Mouse (Mus musculus) skeletal muscle tissue, adult 2 months (tissue): ENCODE data around the gene Slc28a1.

ENCODE experiments used
- DNase-seq: peaks from one replicate; pipeline ENCODE4 v3.0.0-alpha.2; 2012; ENCODE audit warnings: low read depth, low spot score

Gene Slc28a1

GRCm38 (mm10) chr7:81212697-81213346 lies 98.2 kb downstream of the Slc28a1 start:
- DNase-seq = peak; percentile 94

GRCm38 (mm10) chr7:81213347-81214152 lies 99.0 kb downstream of the Slc28a1 start, which contains the start of gene Pde8a:
Gene Pde8a (plus strand): TSS chr7:81213596.
- no peak for DNase-seq

DNA sequence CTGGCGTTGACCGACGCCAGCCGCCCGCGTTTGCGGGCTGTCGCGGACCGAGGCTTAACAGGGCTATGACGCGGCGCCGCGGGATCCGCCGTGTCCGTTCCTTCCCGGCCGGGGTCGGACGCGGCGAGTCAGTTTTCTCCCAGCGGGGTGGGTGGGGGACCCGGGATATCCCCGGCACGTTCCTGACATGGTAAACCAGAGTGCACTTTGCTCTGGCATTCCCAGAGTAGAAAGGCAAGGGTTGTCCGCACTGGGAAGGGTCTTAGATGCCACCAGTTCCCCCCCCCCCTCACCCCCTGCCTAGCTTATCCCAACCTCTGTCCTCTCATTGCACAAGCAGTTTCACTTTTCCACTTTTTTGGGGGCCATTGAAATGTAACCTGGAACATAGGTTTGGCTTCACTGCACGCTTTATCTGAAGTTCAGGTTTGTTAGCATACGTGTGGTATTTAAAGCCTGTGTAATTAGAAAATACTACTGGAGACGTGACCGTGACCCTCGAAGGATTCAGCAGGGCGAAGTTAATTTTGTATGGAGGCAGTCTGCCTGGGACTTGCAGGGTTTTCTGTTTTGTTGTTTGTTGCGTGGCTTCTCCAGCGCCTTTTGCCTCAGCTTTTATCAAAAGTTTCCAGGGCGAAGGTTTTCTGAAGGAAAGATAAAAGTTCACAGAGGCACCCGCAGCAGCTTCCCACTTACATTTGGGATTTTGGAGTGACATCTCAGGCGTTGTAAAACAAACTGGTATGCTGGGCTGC lies 99.7 kb downstream of the Slc28a1 start:
- DNase-seq = no peak

GRCm38 (mm10) chr7:81215950-81216349 lies 101.4 kb downstream of the Slc28a1 start:
- no peak for DNase-seq

GRCm38 (mm10) chr7:81219321-81219720 lies 104.7 kb downstream of the Slc28a1 start:
- DNase-seq = no peak
